ENCODE assay signal across 23 mouse cellular contexts in genomic region chr4:59160289-59160688, GRCm38 (mm10). TPM values are rescaled to one million over a fixed set of nuclear protein-coding genes. Genes with fewer than 3 reads are reported as not detected.
DNase-seq lines count a peak whose midpoint lies in the region; ATAC-seq and TF ChIP-seq lines count a peak whose summit lies in the region.
"Had no signal": no experiment of that assay in that cellular context is flagged by ENCODE, and none has a peak within 500 bp of the region (broad histone marks: within the 10 kb centered on the region; RNA-seq: fewer than 3 reads in every experiment).

No protein-coding gene starts in this region.

- peaks cover 10% of the 10 kb centered on the region for H3K4me1 ChIP-seq in lung, embryonic 16.5 days (replicated peaks; ENCODE audit: control insufficient read depth, insufficient read depth, low read length)
- peaks cover 13 to 54% of the 10 kb centered on the region in 2 experiments for H3K4me1 ChIP-seq in MEL (ENCODE audit: control insufficient read depth in 1 of 2, insufficient read depth in 2 of 2, low read length in 2 of 2)

- no peaks in the 10 kb centered on the region for H3K36me3 ChIP-seq in lung, embryonic 16.5 days (ENCODE audit: control insufficient read depth, insufficient read depth, low read length)
- peaks cover 0 to 45% of the 10 kb centered on the region in 2 experiments; a peak in 2 of 4 replicates for H3K36me3 ChIP-seq in MEL (ENCODE audit: control insufficient read depth in 1 of 2, insufficient read depth in 2 of 2, low read length in 2 of 2)
- H3K36me3 ChIP-seq: G1E had no signal

- no peak for DNase-seq in lung, postnatal 14 days
- no peak for DNase-seq in MEL (ENCODE audit: low read depth, low spot score)
- no peak for DNase-seq in gastrocnemius, postnatal 25 days
- DNase-seq: adrenal gland, adult 2 months; adrenal gland, adult 8-10 months; adrenal gland, postnatal 10 days; adrenal gland, postnatal 14 days; adrenal gland, postnatal 25 days; adrenal gland, postnatal 36 days; B cell, adult 2 months; cerebellum, adult 11 months; cerebellum, adult 11-12 months; cerebellum, adult 18-20 months; cerebellum, adult 2 months had no signal

- H3K27me3 ChIP-seq in lung, embryonic 16.5 days (ENCODE audit: control insufficient read depth, insufficient read depth, low read depth, low read length): no peaks in the 10 kb centered on the region
- no peaks in the 10 kb centered on the region for H3K27me3 ChIP-seq in MEL (ENCODE audit: control insufficient read depth in 1 of 2, insufficient read depth in 2 of 2, low read length in 2 of 2)
- H3K27me3 ChIP-seq: CH12.LX, Patski had no signal

- H3K4me3 ChIP-seq in lung, embryonic 16.5 days (ENCODE audit: low read length): no peak overlapping the region
- H3K4me3 ChIP-seq in MEL (ENCODE audit: control insufficient read depth in 1 of 2, insufficient read depth in 1 of 2, low read depth in 2 of 2, low read length in 2 of 2): no peak overlapping the region

- 72% methylated on average over 5 of the region's 5 CpGs for WGBS in lung, embryonic 16.5 days

- H3K9me3 ChIP-seq in lung, embryonic 16.5 days (ENCODE audit: control insufficient read depth, low read length): no peaks in the 10 kb centered on the region
- H3K9me3 ChIP-seq in MEL (replicated peaks; ENCODE audit: insufficient read depth, low read length): no peaks in the 10 kb centered on the region
- H3K9me3 ChIP-seq: G1E had no signal

- H3K79me2 ChIP-seq in MEL (ENCODE audit: control insufficient read depth, insufficient read depth, low read length, poor library complexity): no peaks in the 10 kb centered on the region

- TF ChIP-seq POLR2A in MEL (IDR thresholded peaks at IDR 0.05; ENCODE audit: control insufficient read depth in 1 of 2, insufficient read depth in 1 of 2, low read depth in 1 of 2, low read length in 2 of 2, poor library complexity in 1 of 2): no peak

- no peak overlapping the region for H3K4me2 ChIP-seq in lung, embryonic 16.5 days (ENCODE audit: low read depth, low read length)

- no peak overlapping the region for H3K9ac ChIP-seq in lung, embryonic 16.5 days (ENCODE audit: low read length)
- H3K9ac ChIP-seq in MEL (ENCODE audit: control insufficient read depth, low read depth, low read length, poor library complexity, severe bottlenecking): no peak overlapping the region

- no peak for ATAC-seq in lung, embryonic 16.5 days (ENCODE audit: low read depth)
- ATAC-seq: activated CD4-positive, CD25-positive, alpha-beta regulatory T cell, adult 4 months; CD4-positive, CD25-positive, alpha-beta regulatory T cell, adult 4 months; Patski had no signal

- TF ChIP-seq EP300 in MEL (IDR thresholded peaks at IDR 0.05; ENCODE audit: low read depth in 1 of 2, low read length in 2 of 2): peak; percentile 53 to 60; a peak in 2 of 4 replicates

- no peak for TF ChIP-seq CTCF in MEL (IDR thresholded peaks at IDR 0.05 in 2 of 3, conservative IDR thresholded peaks at IDR 0.05 in 1 of 3; ENCODE audit: control insufficient read depth in 1 of 3, insufficient read depth in 1 of 3, low read depth in 2 of 3, low read length in 3 of 3, poor library complexity in 1 of 3, severe bottlenecking in 1 of 3)

- H3K27ac ChIP-seq in lung, embryonic 16.5 days (ENCODE audit: low read length): peak overlapping the region; percentile 57
- H3K27ac ChIP-seq in MEL (ENCODE audit: control insufficient read depth, low read depth, low read length): peak overlapping the region; percentile 52

- no peak for TF ChIP-seq RAD21 in MEL (IDR thresholded peaks at IDR 0.05; ENCODE audit: low read depth, low read length)

TF ChIP-seq in MEL, 35 proteins besides CTCF, POLR2A, EP300 and RAD21:
- TF ChIP-seq CHD2 (IDR thresholded peaks at IDR 0.05; ENCODE audit: low read length): no peak
- TF ChIP-seq USF2 (IDR thresholded peaks at IDR 0.05; ENCODE audit: borderline replicate concordance in 1 of 2, insufficient read depth in 1 of 2, low read depth in 1 of 2, low read length in 2 of 2): no peak
- 0 out of 2 replicates have a peak, but pooled peaks have one; percentile 49 for TF ChIP-seq MAZ (IDR thresholded peaks at IDR 0.05; ENCODE audit: low read depth, low read length)
- no peak for TF ChIP-seq TBP (IDR thresholded peaks at IDR 0.05; ENCODE audit: low read depth, low read length)
- TF ChIP-seq KAT2A (conservative IDR thresholded peaks at IDR 0.05; ENCODE audit: low read depth, low read length): no peak
- no peak for TF ChIP-seq MXI1 (IDR thresholded peaks at IDR 0.05; ENCODE audit: low read depth, low read length)
- no peak for TF ChIP-seq NRF1 (IDR thresholded peaks at IDR 0.05; ENCODE audit: insufficient read depth, low read depth, low read length, poor library complexity, severe bottlenecking)
- TF ChIP-seq JUND (IDR thresholded peaks at IDR 0.05; ENCODE audit: low read depth, low read length): no peak
- no peak for TF ChIP-seq BHLHE40 (IDR thresholded peaks at IDR 0.05; ENCODE audit: borderline replicate concordance, low read depth, low read length)
- TF ChIP-seq MAFK (IDR thresholded peaks at IDR 0.05; ENCODE audit: borderline replicate concordance, low read depth, low read length): no peak
- TF ChIP-seq ZMIZ1 (IDR thresholded peaks at IDR 0.05; ENCODE audit: low read depth, low read length): no peak
- TF ChIP-seq ZKSCAN1 (IDR thresholded peaks at IDR 0.05; ENCODE audit: low read depth, low read length): no peak
- no peak for TF ChIP-seq MEF2A (IDR thresholded peaks at IDR 0.05; ENCODE audit: extremely low read depth, insufficient replicate concordance, low read depth, low read length, poor library complexity, severe bottlenecking)
- TF ChIP-seq TAL1 (IDR thresholded peaks at IDR 0.05; ENCODE audit: low read length): 0 out of 2 replicates have a peak, but pooled peaks have one; percentile 6
- TF ChIP-seq ETS1 (IDR thresholded peaks at IDR 0.05; ENCODE audit: low read depth, low read length): peak; percentile 33; the same call in 1 of the 2 replicates
- TF ChIP-seq POLR2AphosphoS5 (IDR thresholded peaks at IDR 0.05; ENCODE audit: borderline replicate concordance, low read depth, low read length): no peak
- TF ChIP-seq RCOR1 (IDR thresholded peaks at IDR 0.05; ENCODE audit: low read depth, low read length): 0 out of 2 replicates have a peak, but pooled peaks have one; percentile 16
- peak; percentile 71 for TF ChIP-seq GATA1 (IDR thresholded peaks at IDR 0.05; ENCODE audit: low read depth, low read length)
- TF ChIP-seq SIN3A (IDR thresholded peaks at IDR 0.05; ENCODE audit: low read length): no peak
- TF ChIP-seq SMC3 (IDR thresholded peaks at IDR 0.05; ENCODE audit: low read depth, low read length): no peak
- no peak for TF ChIP-seq HCFC1 (IDR thresholded peaks at IDR 0.05; ENCODE audit: low read depth, low read length)
- peak; percentile 51; the same call in 1 of the 2 replicates for TF ChIP-seq TCF12 (IDR thresholded peaks at IDR 0.05; ENCODE audit: low read depth, low read length)
- no peak for TF ChIP-seq GABPA (IDR thresholded peaks at IDR 0.05; ENCODE audit: low read depth, low read length)
- no peak for TF ChIP-seq ZC3H11A (IDR thresholded peaks at IDR 0.05; ENCODE audit: low read depth, low read length)
- TF ChIP-seq CHD1 (IDR thresholded peaks at IDR 0.05; ENCODE audit: low read depth, low read length): no peak
- TF ChIP-seq E2F4 (IDR thresholded peaks at IDR 0.05; ENCODE audit: borderline replicate concordance, low read depth, low read length): no peak
- no peak for TF ChIP-seq POLR2AphosphoS2 (IDR thresholded peaks at IDR 0.05; ENCODE audit: low read length)
- TF ChIP-seq ELF1 (IDR thresholded peaks at IDR 0.05; ENCODE audit: low read depth, low read length): no peak
- no peak for TF ChIP-seq MAX (IDR thresholded peaks at IDR 0.05; ENCODE audit: low read length)
- TF ChIP-seq MYB (IDR thresholded peaks at IDR 0.05; ENCODE audit: low read depth, low read length): no peak
- no peak for TF ChIP-seq ZNF384 (IDR thresholded peaks at IDR 0.05; ENCODE audit: low read depth, low read length)
- no peak for TF ChIP-seq NELFE (IDR thresholded peaks at IDR 0.05; ENCODE audit: low read depth, low read length)
- TF ChIP-seq MYC (IDR thresholded peaks at IDR 0.05; ENCODE audit: low read depth, low read length): no peak
- no peak for TF ChIP-seq USF1 (IDR thresholded peaks at IDR 0.05; ENCODE audit: low read depth, low read length)
- TF ChIP-seq UBTF (IDR thresholded peaks at IDR 0.05; ENCODE audit: borderline replicate concordance, insufficient read depth, low read depth, low read length): no peak

RNA-seq across cellular contexts. Expression of gene AI481877, which starts 21.5 kb away (rescaled TPM):
- polyA plus RNA-seq in lung, embryonic 16.5 days (2015; fragmentation: Nextera tagmentation; extraction: Ambion mirVana): not detected in 2 replicates
- total RNA-seq in MEL (2012; rRNA removed): not detected in 2 replicates
- under 1 TPM in 1 of 2 experiments, not detected in 1; 0.01 TPM for polyA plus RNA-seq in MEL (2012; ENCODE audit: insufficient read depth in 1 of 2, insufficient read length in 2 of 2, low read depth in 1 of 2, low replicate concordance in 2 of 2, missing spikeins in 1 of 2)
- total RNA-seq in gastrocnemius, postnatal 25 days (2021): not detected
- total RNA-seq: adrenal gland, adult 18-20 months; adrenal gland, adult 2 months; adrenal gland, postnatal 14 days; adrenal gland, postnatal 36 days; CH12.LX had no signal
- polyA plus RNA-seq: activated CD4-positive, CD25-positive, alpha-beta regulatory T cell, adult 4 months; adrenal gland, adult 2 months; brain, embryonic 14.5 days; C2C12; CD4-positive, CD25-positive, alpha-beta regulatory T cell, adult 4 months; cerebellum, adult 2 months; G1E had no signal

RNA-seq across cellular contexts. Expression of gene Ugcg, which starts 28.8 kb away (rescaled TPM):
- 9.7 and 10.5 TPM in 2 replicates for polyA plus RNA-seq in lung, embryonic 16.5 days (2015; fragmentation: Nextera tagmentation; extraction: Ambion mirVana)
- 39.1 and 45.4 TPM in 2 replicates for total RNA-seq in MEL (2012; rRNA removed)
- 10 to 100 TPM in 1 of 2 experiments, not detected in 1; 30.8 TPM for polyA plus RNA-seq in MEL (2012; ENCODE audit: insufficient read depth in 1 of 2, insufficient read length in 2 of 2, low read depth in 1 of 2, low replicate concordance in 2 of 2, missing spikeins in 1 of 2)
- total RNA-seq in gastrocnemius, postnatal 25 days (2021): 1 to 10 TPM; 7.8 to 8.7 TPM
